Mouse (Mus musculus): ENCODE measurements around the gene Ptpn3. TPM values are rescaled to one million over a fixed set of nuclear protein-coding genes. Genes with fewer than 3 reads are reported as not detected.

Ptpn3 gene
- polyA plus RNA-seq, 1 experiment from 2014 or later, result 3.3 TPM

DNA sequence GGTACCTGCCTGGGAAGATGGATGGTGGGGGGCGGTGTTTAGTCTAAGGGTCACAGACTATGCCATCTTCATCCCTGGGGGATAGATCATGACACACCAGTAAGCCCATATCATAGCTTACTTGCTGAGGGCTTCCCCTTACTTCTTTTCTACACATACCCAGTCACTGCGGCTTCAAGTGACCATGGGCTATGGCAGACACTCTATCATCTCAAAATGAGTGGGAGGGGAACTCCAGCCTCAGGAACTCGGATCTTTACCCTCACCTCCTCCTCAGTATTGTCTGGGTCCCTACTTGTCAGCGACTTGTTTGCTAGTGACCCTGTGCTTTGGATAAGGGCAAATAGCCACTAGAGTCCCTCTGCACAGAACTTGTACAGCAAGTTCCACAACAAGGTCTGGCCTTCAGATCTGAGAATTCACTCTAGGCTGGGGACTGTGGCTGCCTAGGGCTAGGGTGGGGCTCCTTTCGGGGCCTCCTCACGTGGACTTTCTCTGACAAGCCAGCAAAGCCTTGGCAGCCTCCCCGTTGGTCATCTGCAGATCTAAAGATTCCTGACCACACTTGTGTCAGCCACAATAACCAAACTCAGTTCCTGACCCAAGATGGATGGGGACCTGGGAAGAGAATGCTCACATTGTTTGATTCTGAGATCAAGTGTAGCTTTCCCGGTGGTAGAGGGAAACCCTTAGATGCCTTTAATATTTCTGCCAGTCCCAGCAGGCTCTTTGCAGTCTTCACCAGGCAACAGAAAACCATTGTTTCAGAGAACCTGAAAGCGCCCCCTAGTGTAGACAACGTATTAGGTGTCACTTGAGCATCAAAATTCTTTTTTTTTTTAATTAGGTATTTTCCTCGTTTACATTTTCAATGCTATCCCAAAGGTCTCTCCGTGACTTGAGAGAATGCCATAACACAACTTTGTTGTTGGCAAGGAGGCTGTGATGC lies 134.4 kb downstream of the Ptpn3 start:
- Histone ChIP-seq H3K4me3 (ENCODE audit: control insufficient read depth in 1 of 2, insufficient read depth in 1 of 2, low read depth in 1 of 2, low read length in 2 of 2) (no peak overlapping the region), H3K27me3 (ENCODE audit: control insufficient read depth, insufficient read depth, low read length) (no peaks in the 10 kb centered on the region), H3K27ac (replicated peaks in 1 of 2; ENCODE audit: control insufficient read depth in 1 of 2, insufficient read depth in 1 of 2, low read depth in 2 of 2, low read length in 2 of 2) (no peak overlapping the region), H3K4me1 (ENCODE audit: control insufficient read depth in 2 of 2, insufficient read depth in 2 of 2, low read length in 2 of 2) (peaks cover 2 to 4% of the 10 kb centered on the region in 2 experiments; a peak in 2 of 4 replicates), H3K4me2 (ENCODE audit: low read length) (no peak overlapping the region), H3K36me3 (ENCODE audit: control insufficient read depth, insufficient read depth, low read length) (no peaks in the 10 kb centered on the region), H3K9me3 (ENCODE audit: control insufficient read depth, low read length) (no peaks in the 10 kb centered on the region), H3K9ac (ENCODE audit: low read length) (no peak overlapping the region)
- WGBS, result 59% methylated on average over 12 of the region's 12 CpGs
- ATAC-seq (ENCODE audit: insufficient number of reproducible peaks, insufficient read depth, low FRiP score, low read depth), result no peak

DNA sequence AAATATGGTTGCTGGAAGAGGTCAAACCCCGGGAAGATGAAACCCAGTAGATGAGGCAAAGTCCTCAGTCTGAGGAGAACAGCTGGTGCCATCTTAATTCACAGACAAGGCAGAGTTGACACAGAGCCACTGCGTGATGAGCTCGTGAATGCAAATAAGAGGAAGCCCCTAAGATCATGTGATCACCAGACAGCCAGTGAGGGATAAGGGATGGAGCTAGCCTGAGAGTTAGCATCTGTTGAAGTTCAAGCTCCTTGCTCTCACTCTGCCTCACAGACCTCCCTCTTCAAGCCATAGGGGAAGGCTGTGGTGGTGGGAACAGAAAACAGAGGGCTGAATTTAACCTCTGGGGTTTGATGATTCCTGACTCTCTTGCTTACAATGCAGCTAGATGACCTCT lies 136.0 kb downstream of the Ptpn3 start:
- H3K27me3 ChIP-seq (ENCODE audit: control insufficient read depth, insufficient read depth, low read length), result no peaks in the 10 kb centered on the region
- H3K4me2 ChIP-seq (ENCODE audit: low read length), result no peak overlapping the region
- no peaks in the 10 kb centered on the region for H3K36me3 ChIP-seq (ENCODE audit: control insufficient read depth, insufficient read depth, low read length)
- no peaks in the 10 kb centered on the region for H3K4me1 ChIP-seq (ENCODE audit: control insufficient read depth in 2 of 2, insufficient read depth in 2 of 2, low read length in 2 of 2)
- H3K27ac ChIP-seq (replicated peaks in 1 of 2; ENCODE audit: control insufficient read depth in 1 of 2, insufficient read depth in 1 of 2, low read depth in 2 of 2, low read length in 2 of 2), result no peak overlapping the region
- no peak overlapping the region for H3K9ac ChIP-seq (ENCODE audit: low read length)
- WGBS, result 52% methylated on average over 3 of the region's 3 CpGs
- H3K4me3 ChIP-seq (ENCODE audit: control insufficient read depth in 1 of 2, insufficient read depth in 1 of 2, low read depth in 1 of 2, low read length in 2 of 2), result no peak overlapping the region
- ATAC-seq (ENCODE audit: insufficient number of reproducible peaks, insufficient read depth, low FRiP score, low read depth), result no peak
- no peaks in the 10 kb centered on the region for H3K9me3 ChIP-seq (ENCODE audit: control insufficient read depth, low read length)

DNA sequence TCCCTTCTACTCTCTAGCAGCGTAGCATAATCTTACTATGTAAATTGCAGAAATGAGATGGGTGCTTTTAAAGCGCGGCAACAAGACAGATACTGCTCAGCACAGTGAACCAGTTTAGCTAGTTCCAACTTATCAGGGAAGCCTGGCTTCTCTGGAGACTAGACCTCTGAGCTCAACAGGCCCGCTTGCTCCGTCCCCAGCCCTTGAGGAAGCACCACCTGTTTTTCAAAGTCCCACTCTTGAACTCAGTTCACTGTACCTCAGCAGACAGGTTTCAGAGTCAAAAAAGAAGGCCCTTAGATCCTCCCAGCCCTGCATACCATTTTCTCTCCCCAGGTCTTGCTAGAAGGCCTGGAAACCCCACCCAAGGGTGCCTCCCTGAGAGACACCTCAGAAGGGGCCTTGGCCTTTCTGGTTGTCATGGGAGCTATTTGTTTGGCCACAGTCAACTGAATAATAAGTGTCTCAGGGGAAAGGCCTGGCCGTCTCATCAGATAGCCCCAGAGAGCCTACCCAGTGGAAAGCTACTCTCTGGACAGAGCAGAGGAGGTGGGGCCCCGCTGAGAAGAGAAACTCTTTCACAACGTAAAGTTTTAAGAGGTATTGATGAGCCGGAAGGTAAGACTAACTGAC lies 136.9 kb downstream of the Ptpn3 start:
- ATAC-seq (ENCODE audit: insufficient number of reproducible peaks, insufficient read depth, low FRiP score, low read depth), result no peak
- Histone ChIP-seq H3K9me3 (ENCODE audit: control insufficient read depth, low read length) (no peaks in the 10 kb centered on the region), H3K36me3 (ENCODE audit: control insufficient read depth, insufficient read depth, low read length) (no peaks in the 10 kb centered on the region), H3K27ac (replicated peaks in 1 of 2; ENCODE audit: control insufficient read depth in 1 of 2, insufficient read depth in 1 of 2, low read depth in 2 of 2, low read length in 2 of 2) (no peak overlapping the region), H3K4me1 (ENCODE audit: control insufficient read depth in 2 of 2, insufficient read depth in 2 of 2, low read length in 2 of 2) (no peaks in the 10 kb centered on the region), H3K9ac (ENCODE audit: low read length) (no peak overlapping the region), H3K4me3 (ENCODE audit: control insufficient read depth in 1 of 2, insufficient read depth in 1 of 2, low read depth in 1 of 2, low read length in 2 of 2) (no peak overlapping the region), H3K27me3 (ENCODE audit: control insufficient read depth, insufficient read depth, low read length) (no peaks in the 10 kb centered on the region), H3K4me2 (ENCODE audit: low read length) (no peak overlapping the region)
- 83% methylated on average over 9 of the region's 9 CpGs for WGBS

DNA sequence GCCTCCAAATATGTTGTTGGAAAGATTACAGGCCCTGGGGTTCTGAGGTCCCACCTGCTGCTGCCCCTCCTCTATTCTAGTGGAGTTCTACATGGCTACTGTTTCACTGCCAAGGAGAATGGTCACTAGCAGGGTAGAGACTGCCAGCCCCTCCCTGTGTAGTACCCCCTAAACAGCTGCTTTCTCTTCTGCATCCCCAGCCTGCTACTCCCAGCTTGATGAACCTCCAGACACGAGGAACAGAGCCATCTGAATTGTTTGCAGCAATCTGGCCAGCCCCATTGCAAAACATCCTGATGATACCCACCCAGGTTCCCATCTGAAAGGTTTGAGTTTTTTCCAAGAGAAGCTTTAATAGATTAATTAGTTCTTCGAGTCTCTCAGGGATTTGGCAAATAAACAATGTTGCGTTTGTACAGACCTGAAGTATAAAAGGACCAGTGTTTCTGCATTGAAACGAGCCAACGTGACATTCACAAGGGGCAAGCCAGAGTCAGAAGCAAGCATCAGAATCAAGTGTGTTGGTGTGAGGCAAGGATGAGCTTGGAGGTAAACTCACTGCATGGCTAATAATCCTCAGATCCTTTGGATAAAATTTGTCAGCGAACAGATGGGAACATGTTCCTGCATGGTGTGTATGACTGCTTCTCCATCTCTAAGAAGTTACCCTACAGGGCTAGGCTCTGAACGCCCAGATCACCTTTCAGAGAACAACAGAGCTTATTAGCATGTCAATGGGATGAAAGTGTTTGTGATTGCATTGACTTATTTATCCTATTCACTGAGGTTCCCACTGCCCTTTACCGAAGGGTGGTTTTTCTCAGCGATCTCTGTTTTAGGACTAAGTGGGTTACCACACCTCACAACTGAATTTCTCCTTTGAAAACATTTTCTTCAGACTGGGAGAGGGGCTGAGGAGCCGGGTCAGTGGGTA lies 138.6 kb downstream of the Ptpn3 start:
- Histone ChIP-seq H3K36me3 (ENCODE audit: control insufficient read depth, insufficient read depth, low read length) (no peaks in the 10 kb centered on the region), H3K27ac (replicated peaks in 1 of 2; ENCODE audit: control insufficient read depth in 1 of 2, insufficient read depth in 1 of 2, low read depth in 2 of 2, low read length in 2 of 2) (no peak overlapping the region), H3K9me3 (ENCODE audit: control insufficient read depth, low read length) (no peaks in the 10 kb centered on the region), H3K27me3 (ENCODE audit: control insufficient read depth, insufficient read depth, low read length) (no peaks in the 10 kb centered on the region), H3K4me1 (ENCODE audit: control insufficient read depth in 2 of 2, insufficient read depth in 2 of 2, low read length in 2 of 2) (no peaks in the 10 kb centered on the region), H3K4me2 (ENCODE audit: low read length) (no peak overlapping the region), H3K9ac (ENCODE audit: low read length) (no peak overlapping the region), H3K4me3 (ENCODE audit: control insufficient read depth in 1 of 2, insufficient read depth in 1 of 2, low read depth in 1 of 2, low read length in 2 of 2) (no peak overlapping the region)
- no peak for ATAC-seq (ENCODE audit: insufficient number of reproducible peaks, insufficient read depth, low FRiP score, low read depth)
- WGBS, result 50% methylated on average over 10 of the region's 10 CpGs

DNA sequence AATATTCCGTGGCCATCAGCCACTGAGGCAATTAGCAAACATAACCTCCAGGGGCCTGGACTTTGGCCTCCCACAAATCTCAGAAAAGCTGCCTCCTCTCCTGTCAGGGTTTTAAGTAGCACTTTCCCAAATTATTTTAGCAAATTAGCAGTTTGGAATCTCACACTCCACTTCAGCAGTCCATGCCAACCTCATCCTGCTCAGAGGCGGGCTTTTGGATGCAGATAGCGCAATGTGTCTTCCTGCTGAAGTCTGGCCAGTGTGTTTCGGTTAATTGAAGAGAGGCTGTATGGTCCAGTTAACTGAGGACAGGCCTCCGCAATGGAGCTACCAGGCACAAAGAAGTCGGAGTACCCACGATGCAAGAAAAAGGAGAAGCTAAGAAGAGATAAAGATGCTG lies 141.1 kb downstream of the Ptpn3 start:
- Histone ChIP-seq H3K4me1 (ENCODE audit: control insufficient read depth in 2 of 2, insufficient read depth in 2 of 2, low read length in 2 of 2) (no peaks in the 10 kb centered on the region), H3K27me3 (ENCODE audit: control insufficient read depth, insufficient read depth, low read length) (no peaks in the 10 kb centered on the region), H3K27ac (replicated peaks in 1 of 2; ENCODE audit: control insufficient read depth in 1 of 2, insufficient read depth in 1 of 2, low read depth in 2 of 2, low read length in 2 of 2) (no peak overlapping the region), H3K4me2 (ENCODE audit: low read length) (no peak overlapping the region), H3K4me3 (ENCODE audit: control insufficient read depth in 1 of 2, insufficient read depth in 1 of 2, low read depth in 1 of 2, low read length in 2 of 2) (no peak overlapping the region), H3K9me3 (ENCODE audit: control insufficient read depth, low read length) (no peaks in the 10 kb centered on the region), H3K9ac (ENCODE audit: low read length) (no peak overlapping the region), H3K36me3 (ENCODE audit: control insufficient read depth, insufficient read depth, low read length) (no peaks in the 10 kb centered on the region)
- WGBS, result 85% methylated on average over 7 of the region's 7 CpGs
- ATAC-seq (ENCODE audit: insufficient number of reproducible peaks, insufficient read depth, low FRiP score, low read depth), result no peak

DNA sequence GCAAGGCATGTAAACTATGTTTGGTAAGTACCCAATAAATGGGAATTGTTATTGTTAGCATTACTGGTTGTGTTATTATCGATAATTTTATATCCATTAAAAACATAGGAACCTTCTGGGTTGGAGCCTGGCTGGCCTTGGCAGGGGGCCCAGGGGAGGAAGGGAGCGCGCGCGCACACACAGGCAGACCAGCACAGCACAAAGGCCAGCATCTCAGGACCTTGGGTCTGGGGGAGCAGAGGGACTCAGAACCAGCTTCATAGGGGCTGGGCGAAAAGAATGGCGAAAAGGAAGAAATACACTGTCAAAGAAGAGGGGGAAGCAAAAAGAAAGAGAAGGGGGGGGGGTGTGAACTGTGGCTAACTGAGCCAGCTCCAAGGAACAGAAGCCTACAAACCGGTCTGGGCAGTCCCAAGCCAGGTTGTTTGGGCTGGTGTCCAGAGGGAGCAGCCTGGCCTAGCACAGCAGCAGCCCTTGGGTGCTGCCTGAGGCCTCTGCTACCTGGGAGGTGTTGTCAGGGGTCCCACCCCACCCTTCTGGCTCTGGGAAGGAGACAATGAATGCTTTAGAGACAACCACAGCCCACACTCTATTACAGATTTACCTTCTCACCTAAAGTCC lies 145.0 kb downstream of the Ptpn3 start:
- H3K4me2 ChIP-seq (ENCODE audit: low read length), result no peak overlapping the region
- H3K36me3 ChIP-seq (ENCODE audit: control insufficient read depth, insufficient read depth, low read length), result no peaks in the 10 kb centered on the region
- no peak overlapping the region for H3K9ac ChIP-seq (ENCODE audit: low read length)
- H3K27me3 ChIP-seq (ENCODE audit: control insufficient read depth, insufficient read depth, low read length), result no peaks in the 10 kb centered on the region
- no peak overlapping the region for H3K4me3 ChIP-seq (ENCODE audit: control insufficient read depth in 1 of 2, insufficient read depth in 1 of 2, low read depth in 1 of 2, low read length in 2 of 2)
- no peaks in the 10 kb centered on the region for H3K9me3 ChIP-seq (ENCODE audit: control insufficient read depth, low read length)
- 81% methylated on average over 8 of the region's 8 CpGs for WGBS
- H3K4me1 ChIP-seq (ENCODE audit: control insufficient read depth in 2 of 2, insufficient read depth in 2 of 2, low read length in 2 of 2), result peaks cover 9 to 11% of the 10 kb centered on the region in 2 experiments
- ATAC-seq (ENCODE audit: insufficient number of reproducible peaks, insufficient read depth, low FRiP score, low read depth), result no peak
- H3K27ac ChIP-seq (replicated peaks in 1 of 2; ENCODE audit: control insufficient read depth in 1 of 2, insufficient read depth in 1 of 2, low read depth in 2 of 2, low read length in 2 of 2), result no peak overlapping the region

DNA sequence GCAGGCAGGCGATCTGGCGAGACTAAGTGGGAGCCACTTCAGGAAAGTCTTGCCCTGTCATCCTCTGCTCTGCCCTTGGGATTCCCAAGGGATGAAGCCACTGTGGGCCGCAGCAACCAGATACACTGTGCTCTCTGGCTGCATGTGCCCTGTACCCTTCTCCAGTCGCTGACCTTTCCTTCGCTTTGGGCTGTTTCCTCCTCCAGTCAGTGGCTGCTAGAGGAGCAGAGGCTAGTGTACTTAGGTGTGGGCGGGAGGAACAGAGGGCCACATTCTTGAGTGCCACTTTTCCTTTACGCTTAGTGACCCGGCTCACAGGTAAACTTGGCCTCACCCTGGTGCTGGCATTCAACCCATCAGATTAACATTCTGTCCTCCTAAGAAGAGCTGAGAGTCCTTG lies 147.8 kb downstream of the Ptpn3 start:
- Histone ChIP-seq H3K9me3 (ENCODE audit: control insufficient read depth, low read length) (no peaks in the 10 kb centered on the region), H3K36me3 (ENCODE audit: control insufficient read depth, insufficient read depth, low read length) (no peaks in the 10 kb centered on the region), H3K9ac (ENCODE audit: low read length) (peak overlapping the region; percentile 54; the same call in 1 of the 2 replicates), H3K4me2 (ENCODE audit: low read length) (peak overlapping the region; percentile 57), H3K27me3 (ENCODE audit: control insufficient read depth, insufficient read depth, low read length) (no peaks in the 10 kb centered on the region), H3K4me1 (ENCODE audit: control insufficient read depth in 2 of 2, insufficient read depth in 2 of 2, low read length in 2 of 2) (peaks cover 9 to 11% of the 10 kb centered on the region in 2 experiments), H3K27ac (replicated peaks in 1 of 2; ENCODE audit: control insufficient read depth in 1 of 2, insufficient read depth in 1 of 2, low read depth in 2 of 2, low read length in 2 of 2) (no peak overlapping the region), H3K4me3 (ENCODE audit: control insufficient read depth in 1 of 2, insufficient read depth in 1 of 2, low read depth in 1 of 2, low read length in 2 of 2) (no peak overlapping the region)
- whole genome bisulfite sequencing, result 28% methylated on average over 8 of the region's 8 CpGs
- ATAC-seq (ENCODE audit: insufficient number of reproducible peaks, insufficient read depth, low FRiP score, low read depth), result no peak

Measured in heart, embryonic 14.5 days (tissue).